Mouse (Mus musculus): ENCODE measurements around the gene Tmem63a. TPM values are rescaled to one million over a fixed set of nuclear protein-coding genes. Genes with fewer than 3 reads are reported as not detected.
"Not testable (repeated sequence)": the region's sequence is repeated elsewhere in the genome, so short reads cannot be mapped to it uniquely, and the experiment has no call there.

Gene Tmem63a
- polyA plus RNA-seq, 1 experiment, result 29.6 TPM

DNA sequence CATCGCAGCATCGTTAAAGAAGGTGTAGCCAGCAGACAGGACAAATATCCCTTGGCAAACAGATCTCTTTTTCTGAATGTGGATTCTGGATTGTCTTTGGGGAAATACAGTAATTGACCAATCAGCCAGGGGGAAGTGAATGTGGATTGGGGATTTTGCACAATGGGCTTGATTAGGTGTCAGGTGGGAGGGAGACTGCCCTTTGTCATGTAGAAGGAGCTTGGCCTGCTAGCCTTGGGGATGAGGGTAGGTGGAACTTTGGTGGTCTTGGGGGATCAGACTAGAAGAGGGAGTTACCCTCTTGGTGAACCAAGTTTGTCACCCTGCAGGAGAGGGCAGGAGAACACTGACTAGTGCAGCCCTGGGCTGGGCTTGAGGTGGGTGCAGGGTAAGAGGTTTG, 17.4 kb upstream of the Tmem63a start:
- no peak for DNase-seq (ENCODE audit: extremely low spot score in 1 of 2, low spot score in 1 of 2)

DNA sequence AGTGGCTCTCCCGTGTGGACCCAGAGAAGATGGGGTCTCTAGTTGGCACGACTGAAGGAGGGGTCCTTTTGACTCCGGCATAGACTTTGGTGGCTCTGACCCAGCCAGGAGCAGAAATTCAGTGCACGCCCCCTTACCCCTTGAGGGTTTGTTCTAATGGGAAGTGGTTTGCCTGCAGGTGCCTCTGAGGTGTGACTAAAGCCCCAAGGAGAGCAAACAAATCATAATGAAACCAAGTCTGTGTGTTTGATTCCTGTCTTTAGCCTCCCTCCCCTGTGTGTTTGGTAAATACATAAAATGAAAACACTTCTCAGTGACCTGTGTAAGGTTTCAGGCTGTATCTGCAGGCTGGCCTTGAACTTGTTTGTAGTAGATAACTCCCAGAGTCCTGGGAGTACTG, 15.9 kb upstream of the Tmem63a start:
- DNase-seq (ENCODE audit: extremely low spot score in 1 of 2, low spot score in 1 of 2), result no peak

DNA sequence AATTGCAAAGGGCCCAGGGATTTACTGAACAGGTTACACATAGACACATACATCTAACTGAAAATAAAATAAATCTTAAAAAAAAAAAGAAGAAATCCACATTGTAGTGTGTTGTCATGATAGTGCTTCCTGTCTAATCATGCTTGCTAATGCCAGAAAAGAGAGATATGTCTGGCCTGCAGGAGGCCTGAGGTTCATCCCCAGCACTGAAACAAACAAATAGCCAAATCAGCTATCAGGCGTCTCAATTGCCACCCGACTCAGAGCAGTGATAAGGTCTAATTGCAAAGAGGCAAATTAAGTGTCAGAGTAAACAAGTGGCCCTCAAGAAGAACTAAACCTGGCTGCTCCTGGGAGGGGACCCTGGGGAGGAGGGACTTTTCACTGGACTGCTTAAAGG, 12.5 kb upstream of the Tmem63a start:
- DNase-seq (ENCODE audit: extremely low spot score in 1 of 2, low spot score in 1 of 2), result no peak

DNA sequence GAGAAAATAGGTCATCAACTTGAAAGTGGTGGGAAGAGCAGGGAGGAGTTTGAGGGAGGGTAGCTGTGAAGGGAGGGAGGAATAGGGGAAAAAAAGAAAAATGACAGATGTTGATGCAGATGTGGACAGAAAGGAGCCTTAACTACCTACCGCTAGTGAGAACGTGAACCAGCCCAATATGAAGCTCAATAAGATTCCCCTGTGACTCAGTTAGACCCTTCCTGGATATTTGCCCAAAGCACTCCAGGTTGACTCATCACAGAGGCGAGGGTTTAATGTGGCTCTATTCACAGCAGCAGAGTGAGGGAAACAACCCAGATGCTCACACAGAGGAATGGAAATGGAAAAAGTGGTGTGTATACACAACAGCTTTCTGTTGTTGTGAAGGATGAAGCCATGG, 11.0 kb upstream of the Tmem63a start:
- DNase-seq (ENCODE audit: extremely low spot score in 1 of 2, low spot score in 1 of 2), result no peak

DNA sequence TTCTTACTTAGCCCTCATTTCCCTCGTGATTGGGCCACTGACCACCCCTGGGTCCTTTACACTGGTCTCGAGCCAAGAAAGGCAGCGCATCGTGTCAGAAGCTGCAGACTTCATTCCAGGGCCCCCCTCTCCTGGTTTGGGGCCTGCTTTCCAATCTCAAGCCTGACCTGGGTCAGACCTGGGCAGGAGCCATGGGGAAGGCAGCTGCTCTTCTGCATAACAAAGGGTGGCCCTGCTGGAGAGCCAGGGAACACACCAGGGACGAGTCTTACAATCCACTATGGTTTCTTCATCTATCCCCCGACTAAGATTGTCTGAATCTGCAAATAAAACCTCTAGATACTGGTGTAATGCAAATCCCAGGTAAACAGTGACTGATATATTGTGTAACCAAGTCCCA, 8.5 kb upstream of the Tmem63a start:
- no peak for DNase-seq (ENCODE audit: extremely low spot score in 1 of 2, low spot score in 1 of 2)

DNA sequence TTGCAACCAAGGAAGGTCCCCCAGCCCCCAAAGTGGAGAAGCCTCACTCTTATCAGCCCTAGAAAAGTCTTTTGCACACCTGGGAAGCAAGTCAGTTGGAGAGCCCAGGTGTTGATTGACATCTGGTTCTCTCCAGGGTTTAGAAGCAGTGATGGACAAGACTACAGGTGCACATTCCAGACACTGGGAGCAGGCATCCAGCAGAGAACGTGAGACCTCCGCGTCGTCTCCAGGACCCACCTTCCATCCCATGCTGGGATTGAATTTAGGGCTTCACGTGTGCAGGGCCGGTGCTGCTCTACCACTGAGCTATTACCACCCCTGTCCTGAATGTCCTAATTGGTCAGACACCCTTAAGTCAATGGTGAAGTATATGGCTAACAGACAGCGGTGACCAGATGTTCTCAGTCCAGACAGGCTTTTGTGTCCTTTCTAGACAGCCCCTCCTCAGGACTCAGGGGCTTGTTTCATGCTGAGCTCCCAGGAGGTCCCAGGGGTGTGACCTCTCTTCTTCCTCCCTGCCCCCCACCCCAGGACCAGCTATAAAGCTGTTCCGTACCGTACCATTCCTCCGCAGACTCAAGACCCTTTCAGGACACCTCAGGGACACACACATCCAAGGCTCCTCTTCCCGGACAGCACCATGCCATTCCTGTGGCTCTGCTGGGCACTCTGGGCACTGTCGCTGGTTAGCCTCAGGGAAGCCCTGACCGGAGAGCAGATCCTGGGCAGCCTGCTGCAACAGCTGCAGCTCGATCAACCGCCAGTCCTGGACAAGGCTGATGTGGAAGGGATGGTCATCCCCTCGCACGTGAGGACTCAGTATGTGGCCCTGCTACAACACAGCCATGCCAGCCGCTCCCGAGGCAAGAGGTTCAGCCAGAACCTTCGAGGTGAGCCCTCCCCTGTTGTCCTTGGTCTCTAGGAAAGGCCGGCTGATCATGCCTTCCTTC, 7.4 kb upstream of the Tmem63a start, which contains the start of gene Lefty1:
Gene Lefty1, plus strand, starts transcription at position 556 of the 953 bp plus-strand sequence.
- no peak for DNase-seq (ENCODE audit: extremely low spot score in 1 of 2, low spot score in 1 of 2)

DNA sequence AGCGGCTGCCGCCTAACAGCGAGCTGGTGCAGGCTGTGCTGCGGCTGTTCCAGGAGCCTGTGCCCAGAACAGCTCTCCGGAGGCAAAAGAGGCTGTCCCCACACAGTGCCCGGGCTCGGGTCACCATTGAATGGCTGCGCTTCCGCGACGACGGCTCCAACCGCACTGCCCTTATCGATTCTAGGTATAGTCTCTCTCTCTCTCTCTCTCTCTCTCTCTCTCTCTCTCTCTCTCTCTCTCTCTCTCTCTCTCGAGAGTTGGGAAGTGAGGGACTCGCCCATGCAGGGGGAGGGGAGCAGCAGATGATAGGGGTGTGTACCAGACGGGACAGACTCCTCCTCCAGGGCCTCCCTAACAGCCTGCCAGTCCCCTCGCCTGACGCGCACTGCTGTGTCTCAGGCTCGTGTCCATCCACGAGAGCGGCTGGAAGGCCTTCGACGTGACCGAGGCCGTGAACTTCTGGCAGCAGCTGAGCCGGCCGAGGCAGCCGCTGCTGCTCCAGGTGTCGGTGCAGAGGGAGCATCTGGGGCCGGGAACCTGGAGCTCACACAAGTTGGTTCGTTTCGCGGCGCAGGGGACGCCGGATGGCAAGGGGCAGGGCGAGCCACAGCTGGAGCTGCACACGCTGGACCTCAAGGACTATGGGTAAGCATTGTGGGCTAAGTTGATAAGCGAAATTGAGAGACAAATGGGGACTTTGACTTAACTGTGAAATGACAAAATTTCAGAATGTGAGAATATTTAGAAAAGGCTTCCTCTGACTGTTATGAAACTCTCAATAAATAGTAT, 5.3 kb upstream of the Tmem63a start:
- DNase-seq (ENCODE audit: extremely low spot score in 1 of 2, low spot score in 1 of 2), result not testable (repeated sequence)

DNA sequence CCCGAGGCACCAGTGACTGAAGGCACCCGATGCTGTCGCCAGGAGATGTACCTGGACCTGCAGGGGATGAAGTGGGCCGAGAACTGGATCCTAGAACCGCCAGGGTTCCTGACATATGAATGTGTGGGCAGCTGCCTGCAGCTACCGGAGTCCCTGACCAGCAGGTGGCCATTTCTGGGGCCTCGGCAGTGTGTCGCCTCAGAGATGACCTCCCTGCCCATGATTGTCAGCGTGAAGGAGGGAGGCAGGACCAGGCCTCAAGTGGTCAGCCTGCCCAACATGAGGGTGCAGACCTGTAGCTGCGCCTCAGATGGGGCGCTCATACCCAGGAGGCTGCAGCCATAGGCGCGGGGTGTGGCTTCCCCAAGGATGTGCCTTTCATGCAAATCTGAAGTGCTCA, 4.5 kb upstream of the Tmem63a start:
- not testable (repeated sequence) for DNase-seq (ENCODE audit: extremely low spot score in 1 of 2, low spot score in 1 of 2)

DNA sequence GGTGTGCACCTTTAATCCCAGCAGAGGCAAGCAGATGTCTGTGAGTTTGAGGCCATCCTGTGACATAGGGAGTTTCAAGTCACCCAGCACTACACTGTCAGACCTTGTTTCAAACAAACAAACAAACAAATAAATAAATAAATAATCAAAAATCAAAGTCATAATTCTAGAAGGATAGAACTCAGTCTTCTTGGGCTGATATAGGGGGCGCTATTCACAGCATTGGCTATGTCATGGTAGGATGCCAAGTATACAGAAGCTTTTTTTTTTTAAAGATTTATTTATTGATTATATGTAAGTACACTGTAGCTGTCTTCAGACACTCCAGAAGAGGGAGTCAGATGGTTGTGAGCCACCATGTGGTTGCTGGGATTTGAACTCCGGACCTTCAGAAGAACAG, 3.4 kb upstream of the Tmem63a start:
- DNase-seq (ENCODE audit: extremely low spot score in 1 of 2, low spot score in 1 of 2), result not testable (repeated sequence)

DNA sequence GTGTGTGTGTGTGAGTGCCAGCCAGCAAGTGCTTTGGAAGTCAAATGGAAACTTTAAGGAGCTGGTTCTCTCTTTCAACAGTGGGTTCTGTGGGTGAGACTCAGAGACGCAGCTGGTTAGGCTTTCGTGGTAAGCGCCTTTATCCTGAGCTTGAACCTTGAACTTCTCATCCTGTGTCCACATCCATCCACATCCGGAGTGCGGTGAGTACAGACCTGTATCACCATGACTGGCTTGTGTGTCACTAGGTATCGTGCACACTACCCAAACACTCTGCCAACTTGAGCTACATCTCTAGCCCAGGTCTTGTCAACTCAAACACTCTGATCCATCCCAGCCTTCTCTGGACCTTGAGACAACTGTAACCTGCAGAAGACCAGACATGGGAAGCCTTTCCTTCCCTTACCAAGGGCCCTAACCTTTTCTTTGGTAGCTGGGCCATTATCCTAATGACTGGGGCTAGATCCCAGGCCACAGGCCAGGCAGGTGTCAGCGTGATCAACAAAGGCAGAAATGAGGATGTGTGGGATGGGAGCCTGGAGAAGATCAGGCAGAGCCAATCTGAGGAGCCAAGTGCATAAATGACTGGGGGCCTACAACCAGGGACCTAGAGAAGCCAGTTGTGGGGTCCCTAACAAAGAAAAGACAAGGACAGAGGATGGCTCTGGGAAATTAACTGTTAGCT, 1.2 kb upstream of the Tmem63a start:
- DNase-seq (ENCODE audit: extremely low spot score in 1 of 2, low spot score in 1 of 2), result no peak

DNA sequence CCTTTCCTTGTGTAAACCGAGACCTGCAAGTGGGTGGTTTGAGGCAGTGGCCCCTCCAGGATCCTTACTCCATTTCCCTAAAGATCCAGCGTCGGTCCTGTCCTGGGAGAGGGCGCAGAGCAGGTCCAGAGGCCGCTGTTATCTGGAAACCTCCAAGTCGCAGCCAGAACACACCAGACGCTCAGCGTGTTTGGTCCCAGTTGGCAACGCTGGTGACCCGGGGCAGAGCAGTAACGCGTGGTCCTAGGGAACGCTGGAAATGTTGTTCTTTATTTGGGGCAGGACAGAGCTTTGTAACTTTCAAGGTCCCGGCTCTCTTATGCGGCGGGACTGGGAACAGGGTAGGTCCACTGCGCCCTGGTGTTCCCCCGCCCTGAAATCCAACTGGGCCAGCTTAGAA, 418 bp upstream of the Tmem63a start:
- DNase-seq (ENCODE audit: extremely low spot score in 1 of 2, low spot score in 1 of 2), result no peak

DNA sequence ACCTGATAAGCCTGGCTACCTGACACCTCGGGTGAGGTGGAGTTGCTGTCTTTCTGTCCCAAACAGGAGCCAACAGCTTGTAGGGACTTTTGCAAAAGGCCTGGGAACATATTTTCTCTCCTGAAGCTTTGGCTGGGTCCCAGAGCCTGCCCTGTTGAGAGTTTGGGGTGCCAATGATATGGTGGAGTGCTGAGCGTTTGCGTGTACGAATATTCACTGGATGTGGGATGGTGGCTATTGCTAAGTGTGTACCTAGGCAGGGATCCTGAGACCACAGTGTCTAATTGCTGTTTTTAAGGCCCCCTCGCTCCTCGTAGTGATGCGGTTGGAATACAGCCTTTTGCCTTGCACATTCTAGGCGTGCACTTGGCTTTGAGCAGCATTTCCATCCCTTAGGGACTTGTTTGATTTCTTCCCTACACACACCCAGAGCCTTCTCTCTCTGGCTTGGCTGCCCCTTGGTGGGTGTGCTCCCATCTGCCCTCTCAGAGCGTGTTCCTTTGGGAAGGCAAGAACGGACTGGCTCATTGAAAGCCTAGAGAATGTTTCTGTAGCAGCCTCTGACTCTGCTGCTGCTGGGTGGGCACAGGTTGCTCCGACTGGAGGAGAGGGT, 994 bp downstream of the Tmem63a start:
- no peak for DNase-seq (ENCODE audit: extremely low spot score in 1 of 2, low spot score in 1 of 2)

DNA sequence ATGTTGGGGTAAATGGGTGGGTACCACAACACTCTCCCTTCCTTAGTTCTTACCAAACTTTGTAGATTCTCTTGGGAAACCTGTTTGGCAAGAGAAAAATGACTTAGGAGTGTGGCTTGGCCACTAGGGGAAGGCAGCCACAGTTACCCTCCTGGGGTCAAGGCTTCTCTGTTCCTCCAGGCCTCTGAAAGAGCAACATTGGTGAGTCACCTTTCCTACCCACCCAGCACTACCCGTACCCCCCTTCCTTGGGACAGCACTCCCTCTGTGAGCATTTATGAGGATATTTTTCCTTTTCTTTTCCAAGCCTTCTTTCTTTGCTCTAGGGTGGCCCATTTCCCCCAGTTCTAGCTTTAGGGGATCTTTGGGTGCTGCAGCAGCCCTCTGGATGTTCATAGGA, 1.8 kb downstream of the Tmem63a start:
- no peak for DNase-seq (ENCODE audit: extremely low spot score in 1 of 2, low spot score in 1 of 2)

DNA sequence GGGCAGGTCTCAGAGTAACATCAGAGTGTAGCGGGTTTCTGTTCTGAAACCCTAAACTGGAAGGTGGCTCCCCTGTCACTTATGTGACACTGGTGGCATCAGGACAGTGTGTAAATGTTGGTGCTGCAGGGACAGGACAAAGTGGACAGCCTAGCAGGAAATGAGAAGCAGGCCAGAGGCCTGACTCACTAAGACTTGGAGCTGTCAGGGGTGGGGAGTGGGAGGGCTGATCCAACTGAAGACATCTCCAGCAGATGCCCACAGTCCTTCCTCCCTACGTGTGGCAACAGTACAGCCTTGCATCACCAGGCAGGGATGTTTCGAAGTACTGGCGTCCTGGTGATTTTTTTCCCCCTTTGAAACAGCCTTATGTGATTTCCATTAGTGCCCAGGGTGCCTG, 2.4 kb downstream of the Tmem63a start:
- no peak for DNase-seq (ENCODE audit: extremely low spot score in 1 of 2, low spot score in 1 of 2)

DNA sequence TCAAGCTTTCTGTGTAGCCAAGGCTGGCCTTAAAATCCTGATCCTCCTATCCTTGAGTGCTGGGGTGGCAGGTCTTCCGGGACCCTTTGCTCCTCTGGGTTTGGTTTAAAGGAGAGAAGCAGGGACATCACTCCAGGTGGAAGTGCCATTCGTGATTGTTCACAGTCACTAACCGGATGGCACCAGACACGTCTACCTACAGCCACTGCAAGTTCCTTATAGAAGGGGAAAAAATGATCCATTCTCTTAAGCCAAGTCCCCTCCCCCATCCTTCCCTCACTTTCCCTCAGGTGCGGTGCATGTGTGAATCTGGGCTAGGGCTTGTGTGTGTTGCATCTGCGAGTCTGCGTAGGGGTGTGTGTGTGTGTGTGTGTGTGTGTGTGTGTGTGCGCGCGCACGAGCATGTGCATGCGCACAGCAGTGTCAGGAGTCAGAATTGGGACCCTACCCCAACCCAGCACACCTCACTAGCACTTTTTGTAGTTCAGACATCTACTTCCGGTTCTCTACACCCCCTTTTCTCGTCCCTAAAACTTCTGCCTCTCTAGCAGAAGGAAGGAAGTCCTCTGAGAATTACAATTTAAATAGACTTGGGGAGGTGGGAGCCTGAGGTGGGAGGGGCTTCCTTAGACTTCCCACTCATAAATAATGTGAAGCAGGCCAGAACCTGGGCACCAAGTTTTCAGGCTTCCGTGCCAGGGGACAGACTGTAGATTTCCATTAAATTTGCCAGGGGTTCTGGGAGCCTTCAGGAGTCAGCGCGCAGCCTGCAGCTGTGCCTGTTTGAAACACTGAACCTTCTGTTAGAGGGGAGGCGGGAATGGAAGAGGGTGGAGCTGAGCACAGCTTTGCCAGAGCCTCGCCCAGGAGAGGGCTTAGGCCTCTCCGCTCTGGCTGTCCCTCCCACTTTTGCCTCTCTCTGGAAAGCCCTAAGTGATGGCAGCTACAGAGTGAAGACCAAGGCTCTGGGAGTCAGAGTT, 3.1 kb downstream of the Tmem63a start:
- DNase-seq (ENCODE audit: extremely low spot score in 1 of 2, low spot score in 1 of 2), result peak in 1 of 2 experiments; percentile 29

DNA sequence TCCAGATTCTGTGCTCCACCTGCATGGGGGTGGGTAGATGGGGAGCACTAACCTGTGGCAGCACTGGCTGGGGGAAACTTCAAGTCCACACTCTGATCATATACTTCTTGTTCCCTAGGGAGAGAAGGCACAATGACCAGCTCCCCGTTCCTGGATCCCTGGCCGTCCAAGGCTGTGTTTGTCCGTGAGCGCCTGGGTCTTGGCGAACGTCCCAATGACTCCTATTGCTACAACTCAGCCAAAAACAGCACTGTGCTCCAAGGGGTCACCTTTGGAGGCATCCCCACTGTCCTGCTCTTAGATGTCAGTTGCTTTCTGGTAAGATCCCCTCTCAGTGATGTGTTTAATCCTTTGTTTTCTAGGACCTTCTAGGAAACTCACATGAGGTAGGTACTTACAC, 4.3 kb downstream of the Tmem63a start:
- DNase-seq (ENCODE audit: extremely low spot score in 1 of 2, low spot score in 1 of 2), result no peak

DNA sequence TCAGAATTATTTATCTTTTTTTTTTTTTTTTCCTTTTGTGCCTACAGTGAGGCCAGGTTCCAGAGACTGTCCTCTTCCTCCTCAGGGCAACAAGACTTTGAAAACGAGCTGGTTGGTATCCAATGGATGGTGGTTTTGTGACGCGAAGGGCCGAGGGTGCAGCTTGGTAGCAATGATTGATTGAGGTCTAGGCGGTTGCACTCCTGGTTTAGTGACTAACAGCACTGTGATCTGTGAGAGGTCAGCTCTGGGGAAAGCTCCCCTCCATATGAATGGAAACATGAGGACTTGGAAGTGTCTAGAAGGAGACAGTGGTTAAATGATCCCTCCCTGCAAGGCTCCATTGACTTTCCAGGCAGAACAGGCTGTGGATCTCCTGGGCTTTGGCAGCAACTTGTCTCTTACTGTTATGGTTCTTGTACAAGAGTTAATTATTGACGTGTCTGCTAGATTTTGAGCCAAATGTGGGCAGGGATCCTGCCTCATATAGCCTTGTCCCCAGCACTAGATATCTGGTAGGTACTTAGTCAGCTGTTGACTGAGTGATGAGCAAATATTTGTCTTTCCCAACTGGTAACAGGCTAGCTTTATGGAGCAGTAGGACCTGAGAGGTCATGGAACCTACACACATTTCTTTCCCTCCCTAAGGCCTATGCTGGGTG, 10.1 kb downstream of the Tmem63a start:
- DNase-seq (ENCODE audit: extremely low spot score in 1 of 2, low spot score in 1 of 2), result no peak

DNA sequence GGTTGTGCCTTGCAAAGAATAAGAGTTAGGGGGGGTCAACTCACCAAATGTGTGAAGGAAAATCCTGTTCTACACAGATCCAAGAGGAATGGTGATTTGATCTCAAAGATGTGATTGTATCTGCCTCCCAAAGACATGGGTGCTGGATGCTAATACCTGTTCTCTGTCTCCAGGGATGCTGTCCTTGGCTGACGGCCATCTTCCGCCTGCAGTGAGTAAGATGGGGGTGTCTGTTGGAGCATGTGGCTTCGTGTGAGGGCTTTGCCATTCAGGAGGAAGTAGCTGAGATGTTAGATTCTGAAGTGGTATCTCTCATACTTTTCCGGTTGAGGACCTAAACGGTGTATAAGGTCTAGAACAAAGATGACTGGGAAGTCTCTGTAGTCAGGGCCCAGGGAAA, 10.7 kb downstream of the Tmem63a start:
- no peak for DNase-seq (ENCODE audit: extremely low spot score in 1 of 2, low spot score in 1 of 2)

DNA sequence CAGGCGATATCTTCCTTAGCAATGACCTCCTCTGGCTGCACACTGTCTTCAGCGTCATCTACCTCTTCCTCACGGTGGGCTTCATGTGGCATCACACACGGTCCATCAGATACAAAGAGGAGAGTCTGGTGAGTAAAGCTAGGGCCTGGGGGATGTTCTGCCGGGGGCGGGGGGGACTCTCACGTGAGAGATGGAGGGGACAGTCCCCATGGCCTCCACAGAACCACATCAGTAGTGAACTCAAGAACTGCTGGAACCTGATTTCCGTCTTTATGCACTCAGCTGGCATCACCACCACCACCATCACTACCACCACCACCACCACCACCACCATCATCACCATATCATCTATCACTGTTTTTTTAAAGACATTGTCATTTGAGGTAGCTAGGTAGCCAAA, 14.3 kb downstream of the Tmem63a start:
- no peak for DNase-seq (ENCODE audit: extremely low spot score in 1 of 2, low spot score in 1 of 2)

Measured in frontal cortex, adult 2 months (tissue).